ENCODE assay signal across 8 mouse cellular contexts in genomic region chr13:51328131-51328970, GRCm38 (mm10).
A peak's percentile ranks its signal among the peaks of the same experiment; 100 is the strongest.
DNase-seq lines count a peak whose midpoint lies in the region; ATAC-seq lines count a peak whose summit lies in the region.

No protein-coding gene starts in this region.

- no peak overlapping the region for H3K9ac ChIP-seq in heart, embryonic 12.5 days
- no peak overlapping the region for H3K9ac ChIP-seq in neural tube, embryonic 13.5 days

- ATAC-seq in heart, embryonic 12.5 days (ENCODE audit: insufficient number of reproducible peaks, low FRiP score): peak; percentile 73
- ATAC-seq in neural tube, embryonic 13.5 days (ENCODE audit: low read depth): peak; percentile 80

- WGBS in heart, embryonic 12.5 days: 26% methylated on average over 15 of the region's 15 CpGs
- WGBS in neural tube, embryonic 13.5 days: 47% methylated on average over 15 of the region's 15 CpGs

- H3K36me3 ChIP-seq in heart, embryonic 12.5 days: no peaks in the 10 kb centered on the region
- H3K36me3 ChIP-seq in neural tube, embryonic 13.5 days: no peaks in the 10 kb centered on the region

- H3K9me3 ChIP-seq in heart, embryonic 12.5 days (replicated peaks): no peaks in the 10 kb centered on the region
- no peaks in the 10 kb centered on the region for H3K9me3 ChIP-seq in neural tube, embryonic 13.5 days

- H3K27me3 ChIP-seq in heart, embryonic 12.5 days (replicated peaks): no peaks in the 10 kb centered on the region
- H3K27me3 ChIP-seq in neural tube, embryonic 13.5 days: no peaks in the 10 kb centered on the region

- no peak overlapping the region for H3K4me3 ChIP-seq in heart, embryonic 12.5 days
- H3K4me3 ChIP-seq in neural tube, embryonic 13.5 days: no peak overlapping the region

- peaks cover 18% of the 10 kb centered on the region for H3K4me1 ChIP-seq in heart, embryonic 12.5 days (replicated peaks)
- peaks cover 15% of the 10 kb centered on the region for H3K4me1 ChIP-seq in neural tube, embryonic 13.5 days (replicated peaks)

- H3K27ac ChIP-seq in heart, embryonic 12.5 days (ENCODE audit: poor library complexity, severe bottlenecking): peak overlapping the region; percentile 10
- H3K27ac ChIP-seq in neural tube, embryonic 13.5 days (replicated peaks): peak overlapping the region; percentile 3; the same call in 1 of the 2 replicates

- H3K4me2 ChIP-seq in heart, embryonic 12.5 days: peak overlapping the region; percentile 11
- H3K4me2 ChIP-seq in neural tube, embryonic 13.5 days: no peak overlapping the region

- peak; percentile 13 for DNase-seq in kidney, adult 11 months
- no peak for DNase-seq in kidney, adult 8-10 months
- DNase-seq in brain, adult 2 months (ENCODE audit: low read depth, low spot score): peak; percentile 74
- peak; percentile 28 for DNase-seq in kidney, postnatal 14 days
- no peak for DNase-seq in spleen, postnatal 4 days (ENCODE audit: low spot score in 2 of 2)
- no peak for DNase-seq in cerebellum, adult 11-12 months

Comparison
In these comparisons a context has a peak if more than half of its experiments do, and no peak if none do; other contexts are left out.
1. DNase-seq: peak in kidney, adult 11 months (single experiment), brain, adult 2 months (single experiment) and kidney, postnatal 14 days (single experiment); none in kidney, adult 8-10 months (0 of 2), spleen, postnatal 4 days (0 of 2) and cerebellum, adult 11-12 months (single experiment).